Mouse (Mus musculus) E14TG2a.4 (cell line): ENCODE measurements around the gene Npas4.

Experiments used
- CTCF ChIP-seq: conservative IDR thresholded peaks from 2 replicates; pipeline ENCODE4 v1.5.1; 2014; ENCODE audit warnings: low read length
- NANOG ChIP-seq: IDR thresholded peaks from 2 replicates; pipeline ENCODE4 v1.6.1; 2014; ENCODE audit warnings: borderline replicate concordance, low read length, mixed read lengths

GRCm38 (mm10) chr19:5032686-5033085 lies 42.6 kb upstream of the Npas4 start:
- no peak for TF ChIP-seq CTCF
- TF ChIP-seq NANOG = no peak
